Mouse (Mus musculus) erythroid progenitor cell, adult 5-6 weeks (primary cell): Measurements from ENCODE around the gene Tmem131. TPM values are rescaled to one million over a fixed set of nuclear protein-coding genes. Genes with fewer than 3 reads are reported as not detected.
"Not testable (repeated sequence)": the region's sequence is repeated elsewhere in the genome, so short reads cannot be mapped to it uniquely, and the experiment has no call there.

ENCODE experiments used
- ATAC-seq: replicated peaks from 2 replicates; pipeline ENCODE4 v1.8.0; 2016; ENCODE audit warnings: moderate number of reproducible peaks, mild to moderate bottlenecking, moderate TSS enrichment, inconsistent platforms; ENCODE audit not compliant: poor library complexity, low FRiP score, severe bottlenecking
- total RNA-seq, 2 experiments: library from RNA; stranded (forward) in 1 of 2; stranded (reverse) in 1 of 2; fragments of 150-400 nt in 1 of 2; fragments of 186-747, 209-891 nt in 1 of 2; gene quantifications; 2 replicates each; pipeline versions ENCODE4 v1.2.3 to v1.2.4; 2015 to 2017; ENCODE audit warnings: low replicate concordance in 2 of 2

The Tmem131 gene
- total RNA-seq, 2 experiments from 2014 or later = 80.9 to 128 TPM

DNA sequence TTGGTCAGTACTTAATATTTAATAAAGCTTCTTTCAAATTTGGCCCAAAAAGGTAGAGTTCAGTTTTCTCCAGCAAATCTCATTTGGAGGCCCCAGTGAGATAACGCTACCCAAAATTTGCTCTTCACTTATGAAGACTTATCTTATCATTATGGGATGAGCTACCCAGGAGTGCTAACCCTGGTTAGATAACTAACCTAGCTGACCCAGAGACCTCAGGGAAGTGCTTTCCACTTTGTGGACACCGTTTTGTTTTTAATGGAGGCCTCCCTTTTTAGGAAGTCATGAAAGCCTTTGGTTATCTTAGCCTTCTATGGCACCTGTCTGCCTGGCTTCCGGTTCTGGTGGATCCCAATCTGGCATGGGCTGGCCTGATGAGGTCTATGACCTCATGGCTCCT is 49.3 kb downstream of the Tmem131 start:
- no peak for ATAC-seq

- ATAC-seq = not testable (repeated sequence)
Observed at GRCm38 (mm10) chr1:36893720-36894119, 49.7 kb downstream of the Tmem131 start.

- no peak for ATAC-seq
Observed at GRCm38 (mm10) chr1:36893146-36893545, 50.3 kb downstream of the Tmem131 start.

DNA sequence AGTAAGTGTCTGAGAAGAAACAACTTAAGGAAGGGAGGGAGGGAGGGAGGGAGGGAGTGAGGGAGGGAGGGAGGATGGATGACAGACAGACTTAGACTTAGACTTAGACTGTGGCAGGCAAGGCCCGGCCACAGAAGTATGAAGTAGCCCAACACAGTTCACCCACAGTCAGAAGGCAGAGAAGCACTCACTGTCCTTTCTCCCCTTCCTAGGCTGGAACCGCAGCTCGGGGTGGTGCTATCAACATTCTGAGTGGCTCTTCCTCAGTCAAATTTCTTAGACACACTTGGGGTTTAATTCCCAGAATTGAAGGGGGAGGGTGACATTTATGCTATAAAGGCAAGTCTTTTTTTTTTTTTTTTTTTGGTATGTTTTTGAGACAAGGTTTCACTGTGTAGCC is 51.0 kb downstream of the Tmem131 start:
- no peak for ATAC-seq

GRCm38 (mm10) chr1:36889016-36889415 is 54.5 kb downstream of the Tmem131 start:
- ATAC-seq = no peak

- ATAC-seq = no peak
Observed at GRCm38 (mm10) chr1:36887172-36887571, 56.3 kb downstream of the Tmem131 start.

GRCm38 (mm10) chr1:36886489-36886888 is 57.0 kb downstream of the Tmem131 start:
- no peak for ATAC-seq

GRCm38 (mm10) chr1:36884536-36884935 is 58.9 kb downstream of the Tmem131 start:
- no peak for ATAC-seq

GRCm38 (mm10) chr1:36883805-36884204 is 59.7 kb downstream of the Tmem131 start:
- no peak for ATAC-seq

DNA sequence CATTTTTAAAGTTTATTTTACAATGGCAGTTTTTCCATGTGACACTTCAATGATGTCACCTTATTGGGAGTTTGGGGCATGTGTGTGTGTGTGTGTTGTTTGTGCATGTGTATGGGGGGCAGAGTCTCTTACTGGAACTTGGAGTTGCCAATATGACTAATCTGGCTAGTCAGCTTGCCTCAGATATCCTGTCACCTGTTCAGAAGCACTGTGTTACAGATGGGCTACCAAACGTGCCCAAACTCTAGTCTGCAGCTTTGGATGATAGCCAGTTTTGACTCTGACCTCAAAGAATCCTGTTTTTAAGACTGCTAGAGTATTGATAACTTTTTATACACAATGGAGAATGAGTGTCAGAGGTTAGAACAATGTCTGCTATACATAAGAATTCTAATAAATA is 64.3 kb downstream of the Tmem131 start:
- no peak for ATAC-seq

DNA sequence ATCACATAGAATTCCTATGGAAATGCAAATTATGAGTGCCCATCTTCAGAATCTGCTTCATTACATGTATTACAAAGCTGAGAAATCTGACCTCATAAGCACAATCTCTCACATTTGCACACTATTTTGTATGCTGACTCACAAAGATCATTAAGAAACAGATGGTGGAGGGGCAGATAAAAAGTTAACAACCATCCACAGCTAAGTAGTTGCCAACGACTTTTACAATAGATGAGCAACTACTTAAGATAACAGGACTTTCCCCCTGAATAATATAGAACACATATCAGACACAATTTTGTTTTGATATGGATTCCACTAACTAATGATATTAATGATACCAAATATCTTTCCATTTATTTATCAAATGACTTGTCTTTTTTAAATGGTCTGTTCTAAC is 66.3 kb downstream of the Tmem131 start:
- ATAC-seq = no peak

GRCm38 (mm10) chr1:36874874-36875561 is 68.4 kb downstream of the Tmem131 start:
- no peak for ATAC-seq

GRCm38 (mm10) chr1:36871238-36871637 is 72.2 kb downstream of the Tmem131 start:
- no peak for ATAC-seq

- ATAC-seq = no peak
Observed at GRCm38 (mm10) chr1:36870518-36870917, 72.9 kb downstream of the Tmem131 start.

DNA sequence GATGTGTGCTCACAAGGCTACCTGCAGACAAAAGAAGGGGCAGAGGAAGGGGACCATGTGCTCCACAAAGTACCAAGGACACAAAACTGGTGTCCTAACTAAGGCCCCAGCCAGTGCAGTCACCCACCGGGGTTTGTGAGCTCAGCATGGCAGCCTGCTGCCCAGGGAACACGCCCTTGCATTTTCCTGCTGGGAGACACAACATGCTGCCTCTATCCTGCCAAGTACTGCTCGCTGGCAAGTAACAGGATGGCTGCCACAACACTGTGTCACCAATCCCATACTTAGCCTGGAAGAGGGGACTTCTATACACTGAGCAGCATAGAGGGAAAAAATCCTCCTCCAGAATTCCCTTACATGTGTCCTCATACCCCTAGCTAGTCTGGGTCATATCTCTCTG is 78.7 kb downstream of the Tmem131 start:
- no peak for ATAC-seq

DNA sequence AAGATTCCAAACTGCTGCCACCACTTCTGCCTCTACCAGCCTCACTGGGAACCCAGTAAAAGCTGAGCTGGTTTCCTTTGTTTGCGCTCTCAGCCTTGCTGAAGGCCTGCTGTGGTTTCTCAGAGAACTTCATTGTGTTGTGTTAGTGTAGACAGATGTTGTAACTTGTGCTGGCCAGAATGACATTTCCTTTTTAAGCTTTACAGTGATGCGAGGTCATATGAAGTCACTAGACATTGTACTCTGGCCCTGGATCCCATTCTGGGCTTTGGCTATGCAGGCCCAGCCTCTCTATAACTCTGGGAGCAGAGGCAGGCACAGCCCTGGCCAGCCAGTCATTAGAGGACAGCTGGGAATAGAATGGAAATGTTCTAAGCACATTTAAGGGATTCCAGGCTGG is 81.7 kb downstream of the Tmem131 start:
- ATAC-seq = no peak

GRCm38 (mm10) chr1:36860876-36861275 is 82.6 kb downstream of the Tmem131 start:
- ATAC-seq = no peak

DNA sequence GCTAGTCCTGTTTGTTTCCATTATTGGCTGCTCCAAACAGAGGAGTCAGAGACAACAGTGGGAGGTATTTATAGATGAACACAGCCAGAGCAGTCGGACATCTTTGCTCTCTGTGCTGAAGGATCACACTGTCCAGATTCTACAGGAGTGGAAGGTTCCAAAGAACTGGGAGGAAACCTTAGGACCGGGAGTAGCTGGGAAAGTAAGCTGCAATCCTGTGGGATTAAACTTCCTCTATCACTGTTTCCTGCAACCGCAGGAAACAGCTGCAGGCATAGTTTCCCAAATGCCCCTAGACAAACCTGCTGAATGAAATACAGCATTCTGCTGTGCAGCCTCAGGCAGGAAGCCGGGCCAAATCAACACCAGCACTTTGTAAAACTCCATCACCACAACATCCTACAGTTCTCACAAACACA is 83.0 kb downstream of the Tmem131 start:
- ATAC-seq = no peak

GRCm38 (mm10) chr1:36857081-36857480 is 86.4 kb downstream of the Tmem131 start:
- no peak for ATAC-seq

DNA sequence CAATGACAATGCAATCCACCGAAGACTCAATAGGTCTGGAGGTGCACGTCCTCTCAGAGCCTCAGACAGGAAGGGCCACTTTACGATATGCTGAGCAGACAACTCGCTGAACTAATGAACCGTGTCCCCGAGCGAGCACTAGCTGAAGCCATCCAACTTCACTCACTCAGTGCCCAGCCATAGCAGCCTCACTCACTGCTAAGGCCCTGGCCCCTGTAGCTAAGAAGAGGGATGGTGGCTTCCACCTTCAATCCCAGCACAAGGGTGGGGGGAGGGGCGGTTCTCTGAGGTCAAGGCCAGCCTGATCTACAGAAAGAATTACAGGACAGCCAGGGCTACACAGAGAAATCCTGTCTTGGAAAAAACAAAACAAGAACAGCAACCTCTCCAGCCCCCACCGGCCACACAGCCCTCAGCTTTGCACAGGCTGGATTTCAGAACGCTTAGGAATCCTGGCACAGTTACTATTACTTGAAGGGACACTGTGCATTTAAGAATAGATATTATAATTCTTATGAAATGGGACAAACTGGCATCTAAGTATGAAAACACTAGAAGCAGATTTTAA is 89.2 kb downstream of the Tmem131 start:
- no peak for ATAC-seq

DNA sequence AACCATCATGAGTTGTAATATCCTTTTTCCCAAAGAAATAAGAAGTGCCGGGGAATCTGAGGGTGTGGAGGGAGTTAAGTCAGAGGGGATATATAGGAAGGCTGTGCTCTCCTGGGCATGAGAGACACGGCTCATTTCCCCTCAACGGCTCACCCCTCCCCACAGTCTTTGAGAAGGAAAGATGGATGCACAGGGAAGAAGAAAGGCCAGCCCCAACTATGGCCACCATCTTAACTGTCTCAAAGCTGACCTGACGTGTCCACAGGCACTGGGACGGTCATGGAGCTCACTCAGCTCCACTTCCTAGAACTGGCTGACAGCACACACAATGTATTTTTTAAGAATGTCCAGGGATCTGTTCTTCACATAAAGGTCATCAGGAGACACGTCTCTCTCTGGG is 91.4 kb downstream of the Tmem131 start:
- no peak for ATAC-seq

GRCm38 (mm10) chr1:36851392-36851791 is 92.1 kb downstream of the Tmem131 start:
- no peak for ATAC-seq
